Mouse (Mus musculus) liver, embryonic 13.5 days (tissue): ENCODE results near the gene Fpgs. TPM values are rescaled to one million over a fixed set of nuclear protein-coding genes. Genes with fewer than 3 reads are reported as not detected.

Source experiments
- ATAC-seq: fragments of 200-750 bp; cut with Nextera tagmentation; 2 replicates; pipeline ENCODE4 v1.8.0; 2017; ENCODE audit warnings: low read depth, mild to moderate bottlenecking, moderate number of reproducible peaks, moderate library complexity
- DNase-seq: peaks from one replicate; pipeline ENCODE4 v3.0.0; 2022
- H3K27ac ChIP-seq: fragments of 300-500 bp; sonication (generic); 2 replicates; pipeline ENCODE4 v1.5.1; 2015; ENCODE audit warnings: moderate library complexity, mild to moderate bottlenecking, inconsistent platforms
- H3K27me3 ChIP-seq: fragments of 300-500 bp; sonication (generic); 2 replicates; pipeline ENCODE4 v1.6.1; 2015; ENCODE audit warnings: mild to moderate bottlenecking, inconsistent platforms
- H3K36me3 ChIP-seq: fragments of 300-500 bp; sonication (generic); 2 replicates; pipeline ENCODE4 v1.6.1; 2015; ENCODE audit warnings: mild to moderate bottlenecking, inconsistent platforms
- H3K4me1 ChIP-seq: fragments of 300-500 bp; sonication (generic); replicated peaks from 2 replicates; pipeline ENCODE4 v1.6.1; 2015; ENCODE audit warnings: inconsistent platforms
- H3K4me2 ChIP-seq: fragments of 300-500 bp; sonication (generic); 2 replicates; pipeline ENCODE4 v1.6.1; 2015; ENCODE audit warnings: inconsistent platforms, mild to moderate bottlenecking, moderate library complexity
- H3K4me3 ChIP-seq: fragments of 300-500 bp; sonication (generic); replicated peaks from 2 replicates; pipeline ENCODE4 v1.5.1; 2015; ENCODE audit warnings: mild to moderate bottlenecking, inconsistent platforms
- H3K9ac ChIP-seq: fragments of 300-500 bp; sonication (generic); 2 replicates; pipeline ENCODE4 v1.6.1; 2015; ENCODE audit warnings: mild to moderate bottlenecking, inconsistent platforms
- H3K9me3 ChIP-seq: fragments of 300-500 bp; sonication (generic); replicated peaks from 2 replicates; pipeline ENCODE4 v1.6.1; 2016; ENCODE audit warnings: inconsistent platforms
- WGBS: fragments of 180-500 bp; shearing (Covaris S2); methylation state at CpG from one replicate; pipeline ENCODE4 v1.1.7; 2015; ENCODE audit not compliant: insufficient replicate concordance; 5-methylcytosine and 5-hydroxymethylcytosine counted together
- polyA plus RNA-seq: library from polyadenylated mRNA; unstranded; fragments of >200 nt; fragmentation: Nextera tagmentation; extraction: Ambion mirVana; gene quantifications from 2 replicates; pipeline ENCODE4 v1.2.1, GENCODE M21; 2015

The Fpgs gene
- polyA plus RNA-seq, 1 experiment from 2014 or later: 31.1 TPM

DNA sequence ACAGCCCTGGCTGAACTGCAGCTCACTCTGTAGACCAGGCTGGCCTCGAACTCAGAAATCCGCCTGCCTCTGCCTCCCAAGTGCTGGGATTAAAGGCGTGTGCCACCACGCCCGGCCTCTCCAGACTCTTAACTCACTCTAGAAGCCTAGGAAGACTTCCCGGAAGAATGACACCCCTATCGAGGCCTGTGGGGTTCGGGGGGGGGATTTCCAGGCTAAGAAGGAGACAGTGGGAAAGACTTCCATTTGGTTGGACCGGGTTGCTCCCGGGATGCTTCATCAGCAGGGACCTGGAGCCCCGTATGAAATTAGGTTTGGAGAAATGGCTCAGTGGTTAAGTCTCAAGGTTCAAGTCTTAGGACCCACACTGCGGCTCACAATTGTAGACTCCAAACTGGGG lies 9.3 kb downstream of the Fpgs start:
- Histone ChIP-seq H3K27me3 (no peaks in the 10 kb centered on the region), H3K9ac (0 out of 2 replicates have a peak overlapping the region, but pooled peaks have one; percentile 52), H3K4me3 (peak overlapping the region; percentile 82; the same call in 1 of the 2 replicates), H3K27ac (peak overlapping the region; percentile 55; the same call in 1 of the 2 replicates), H3K9me3 (no peaks in the 10 kb centered on the region), H3K4me2 (peak overlapping the region; percentile 98), H3K36me3 (0 out of 2 replicates have a peak, but pooled peaks cover 2% of the 10 kb centered on the region), H3K4me1 (peaks cover 46% of the 10 kb centered on the region)
- ATAC-seq (no peak), DNase-seq (no peak)
- WGBS: 75% methylated on average over 12 of the region's 12 CpGs

DNA sequence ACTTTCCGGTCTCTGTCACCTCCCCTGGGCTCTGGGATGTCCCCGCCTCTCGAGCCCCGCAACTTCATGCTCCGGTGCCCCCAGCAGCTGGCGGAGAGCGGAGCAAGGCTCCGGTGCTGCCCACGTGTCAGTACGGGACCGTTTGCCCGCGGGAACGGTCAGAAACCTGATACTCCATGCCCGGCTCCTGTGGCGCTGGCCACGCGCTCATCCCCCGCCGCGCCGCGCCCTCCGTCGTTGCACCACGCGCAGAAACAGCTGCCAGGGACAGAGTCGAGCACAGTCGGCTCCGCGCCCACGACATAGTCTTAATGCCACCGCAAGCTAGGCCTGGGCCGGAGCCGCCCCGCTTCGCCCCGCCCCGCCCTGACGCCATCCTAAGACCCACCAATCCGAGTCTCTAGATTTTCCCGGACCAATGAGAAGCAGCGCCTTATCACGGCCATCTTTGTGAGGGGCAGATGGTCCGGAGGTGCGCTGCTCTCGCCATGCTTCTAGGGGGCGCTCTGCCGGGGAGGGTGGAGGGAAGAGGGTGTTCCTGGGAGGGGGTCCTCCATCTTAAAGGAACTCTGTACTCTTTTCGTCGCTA lies 10.0 kb downstream of the Fpgs start:
- peak overlapping the region; percentile 82 for H3K4me3 ChIP-seq
- H3K27ac ChIP-seq: peak overlapping the region; percentile 80
- under 1% methylated on average over 51 of the region's 51 CpGs for WGBS

DNA sequence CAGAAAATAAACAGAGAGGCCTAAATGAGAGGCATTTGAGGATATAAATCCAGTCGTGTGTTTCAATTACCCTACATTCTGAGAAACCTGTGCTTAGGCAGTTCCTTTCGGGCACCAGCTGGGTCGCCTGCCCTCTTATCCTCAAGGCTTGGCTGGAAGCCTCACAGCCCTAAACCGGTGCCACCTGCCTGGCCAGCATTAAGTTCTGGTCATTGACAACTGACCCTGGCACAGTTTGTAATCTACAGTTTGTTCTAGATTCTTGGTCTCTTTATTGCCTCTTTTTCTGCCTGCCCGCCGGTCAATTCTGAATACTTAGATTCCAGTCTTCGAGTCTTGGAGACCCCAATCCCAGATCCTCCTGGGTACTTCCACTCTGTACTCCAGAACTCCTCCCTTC lies 10.7 kb downstream of the Fpgs start:
- ATAC-seq: no peak
- Histone ChIP-seq H3K9me3 (no peaks in the 10 kb centered on the region), H3K9ac (peak overlapping the region; percentile 90), H3K4me2 (peak overlapping the region; percentile 98), H3K4me3 (peak overlapping the region; percentile 82), H3K27ac (peak overlapping the region; percentile 80), H3K27me3 (no peaks in the 10 kb centered on the region), H3K36me3 (peaks cover 7% of the 10 kb centered on the region; the same call in 1 of the 2 replicates), H3K4me1 (peaks cover 52% of the 10 kb centered on the region)
- no peak for DNase-seq
- WGBS: 12% methylated on average over 7 of the region's 7 CpGs

More for the DNA sequence above, 10.0 kb downstream of the Fpgs start:
- Histone ChIP-seq H3K36me3 (0 out of 2 replicates have a peak, but pooled peaks cover 2% of the 10 kb centered on the region), H3K9me3 (no peaks in the 10 kb centered on the region), H3K4me1 (peaks cover 51% of the 10 kb centered on the region), H3K4me2 (peak overlapping the region; percentile 98), H3K27me3 (no peaks in the 10 kb centered on the region), H3K9ac (peak overlapping the region; percentile 90)
- peak; percentile 96 for ATAC-seq
- DNase-seq: peak; percentile 87

DNA sequence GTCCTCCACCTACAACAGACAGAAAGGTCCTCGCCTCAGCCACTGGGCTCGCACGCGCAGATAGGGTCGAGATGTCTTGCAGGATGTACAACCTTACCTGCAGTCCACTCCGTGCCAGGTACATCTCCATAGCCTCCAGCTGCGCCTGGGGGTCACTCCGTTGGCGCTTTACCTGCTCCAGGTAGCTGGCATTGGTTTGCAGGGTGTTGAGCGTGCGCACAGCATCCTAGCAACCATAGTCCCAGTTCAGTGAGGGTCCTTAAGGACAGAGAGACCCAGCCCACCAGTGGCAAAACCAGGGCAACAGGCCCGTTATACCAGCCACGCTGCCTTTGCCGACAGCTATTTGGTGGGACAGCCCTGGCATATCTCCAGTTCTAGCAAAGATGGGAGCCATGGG lies 11.4 kb downstream of the Fpgs start:
- peak overlapping the region; percentile 98 for H3K4me2 ChIP-seq
- no peak for ATAC-seq
- WGBS: 85% methylated on average over 14 of the region's 14 CpGs
- 0 out of 2 replicates have a peak overlapping the region, but pooled peaks have one; percentile 15 for H3K27ac ChIP-seq
- H3K4me1 ChIP-seq: peaks cover 52% of the 10 kb centered on the region
- DNase-seq: no peak
- H3K9ac ChIP-seq: peak overlapping the region; percentile 90
- H3K9me3 ChIP-seq: no peaks in the 10 kb centered on the region
- H3K27me3 ChIP-seq: no peaks in the 10 kb centered on the region
- H3K36me3 ChIP-seq: peaks cover 15% of the 10 kb centered on the region
- H3K4me3 ChIP-seq: peak overlapping the region; percentile 82

DNA sequence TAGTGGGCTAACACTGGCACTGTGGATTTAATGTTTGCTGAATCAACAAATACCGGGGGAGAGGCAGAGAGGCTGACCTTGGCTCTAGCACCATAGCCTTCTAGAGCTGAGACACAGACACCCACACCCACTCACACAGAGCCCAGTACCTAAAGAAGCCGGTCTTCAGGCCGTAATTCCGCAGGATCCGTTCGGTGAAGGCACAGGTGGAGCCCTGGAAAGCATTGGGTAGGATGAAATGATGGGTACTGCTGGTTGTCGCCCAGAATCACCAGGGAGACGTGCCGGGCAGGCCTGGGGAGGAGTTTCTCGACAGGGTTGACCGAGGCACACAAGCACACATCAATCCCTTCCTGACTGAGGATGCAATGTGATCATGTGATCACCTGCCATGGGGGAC lies 12.9 kb downstream of the Fpgs start:
- peak overlapping the region; percentile 26 for H3K27ac ChIP-seq
- 68% methylated on average over 11 of the region's 11 CpGs for WGBS
- no peak overlapping the region for H3K9ac ChIP-seq
- peaks cover 29% of the 10 kb centered on the region for H3K36me3 ChIP-seq
- no peaks in the 10 kb centered on the region for H3K9me3 ChIP-seq
- ATAC-seq (no peak), DNase-seq (no peak)
- peaks cover 52% of the 10 kb centered on the region for H3K4me1 ChIP-seq
- peak overlapping the region; percentile 10; the same call in 1 of the 2 replicates for H3K4me3 ChIP-seq
- no peaks in the 10 kb centered on the region for H3K27me3 ChIP-seq
- peak overlapping the region; percentile 98; the same call in 1 of the 2 replicates for H3K4me2 ChIP-seq

DNA sequence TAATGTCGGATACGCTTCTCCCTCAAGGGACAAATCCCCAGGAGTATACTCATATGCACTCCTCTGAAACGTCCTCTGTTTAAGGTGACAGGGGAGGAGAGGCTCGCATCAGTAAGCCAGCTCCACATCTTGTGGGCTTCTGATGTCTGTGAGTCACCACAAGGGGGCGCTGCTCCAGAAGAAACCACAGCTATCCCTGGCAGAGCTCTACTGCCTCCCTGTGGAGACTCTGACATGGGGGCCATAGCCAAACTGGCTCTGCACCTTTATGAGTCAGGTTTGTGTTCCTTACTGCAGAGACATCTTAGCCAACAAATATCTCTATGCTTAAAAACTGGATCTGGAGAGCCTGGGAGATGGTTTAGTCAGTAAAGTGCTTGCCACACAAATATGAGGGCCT lies 14.5 kb downstream of the Fpgs start:
- Histone ChIP-seq H3K4me1 (peaks cover 48% of the 10 kb centered on the region), H3K36me3 (peaks cover 46% of the 10 kb centered on the region), H3K4me2 (no peak overlapping the region), H3K9ac (no peak overlapping the region), H3K27ac (no peak overlapping the region), H3K4me3 (no peak overlapping the region), H3K9me3 (no peaks in the 10 kb centered on the region), H3K27me3 (no peaks in the 10 kb centered on the region)
- no peak for ATAC-seq
- WGBS: 26% methylated on average over 5 of the region's 5 CpGs
- peak; percentile 75 for DNase-seq

DNA sequence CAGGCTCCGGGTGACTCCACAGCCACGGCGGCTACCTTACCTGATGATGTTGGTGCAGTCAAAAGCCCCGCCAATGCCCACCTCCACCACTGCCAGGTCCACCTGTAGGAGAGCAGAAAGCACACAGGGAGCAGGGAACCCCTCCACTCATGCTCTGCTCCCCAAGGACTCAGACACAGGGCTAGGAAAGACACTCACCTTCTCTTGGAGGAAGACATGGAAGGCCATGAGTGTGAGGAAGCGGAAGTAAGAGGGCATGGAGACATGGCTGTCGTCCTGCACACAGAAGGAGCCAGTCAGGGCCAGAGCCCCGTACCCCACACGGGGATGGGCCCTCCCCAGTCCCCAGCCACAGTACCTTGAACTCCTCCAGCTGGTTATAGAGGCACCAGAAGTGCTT lies 16.4 kb downstream of the Fpgs start:
- Histone ChIP-seq H3K4me1 (peaks cover 32% of the 10 kb centered on the region), H3K4me2 (no peak overlapping the region), H3K9ac (no peak overlapping the region), H3K4me3 (no peak overlapping the region), H3K9me3 (no peaks in the 10 kb centered on the region), H3K27ac (no peak overlapping the region), H3K27me3 (no peaks in the 10 kb centered on the region), H3K36me3 (peaks cover 64% of the 10 kb centered on the region)
- WGBS: 86% methylated on average over 8 of the region's 8 CpGs
- DNase-seq: no peak
- no peak for ATAC-seq

DNA sequence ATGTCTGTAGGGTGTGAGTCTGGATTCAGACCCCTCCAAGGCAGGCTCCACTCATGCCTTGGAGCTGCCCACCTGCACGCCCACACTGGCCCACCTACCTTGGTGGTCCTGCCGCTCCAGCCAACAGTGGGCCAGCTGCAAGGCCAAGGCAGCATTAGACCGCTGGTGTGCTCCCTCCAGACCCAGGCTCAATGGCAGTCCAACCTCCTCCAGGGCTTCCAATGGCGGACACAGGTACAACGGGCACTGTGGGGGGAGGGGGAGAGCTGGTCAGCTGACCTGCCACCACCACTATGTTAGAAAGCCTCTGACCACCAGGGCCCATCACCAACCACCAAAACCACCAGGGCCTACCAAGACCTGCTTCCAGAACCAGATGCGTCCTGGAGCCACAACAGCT lies 17.3 kb downstream of the Fpgs start:
- Histone ChIP-seq H3K36me3 (peaks cover 68% of the 10 kb centered on the region), H3K4me3 (no peak overlapping the region), H3K9me3 (no peaks in the 10 kb centered on the region), H3K27me3 (no peaks in the 10 kb centered on the region), H3K27ac (no peak overlapping the region), H3K4me1 (peaks cover 22% of the 10 kb centered on the region), H3K4me2 (no peak overlapping the region), H3K9ac (no peak overlapping the region)
- 79% methylated on average over 6 of the region's 6 CpGs for WGBS
- no peak for DNase-seq
- no peak for ATAC-seq

DNA sequence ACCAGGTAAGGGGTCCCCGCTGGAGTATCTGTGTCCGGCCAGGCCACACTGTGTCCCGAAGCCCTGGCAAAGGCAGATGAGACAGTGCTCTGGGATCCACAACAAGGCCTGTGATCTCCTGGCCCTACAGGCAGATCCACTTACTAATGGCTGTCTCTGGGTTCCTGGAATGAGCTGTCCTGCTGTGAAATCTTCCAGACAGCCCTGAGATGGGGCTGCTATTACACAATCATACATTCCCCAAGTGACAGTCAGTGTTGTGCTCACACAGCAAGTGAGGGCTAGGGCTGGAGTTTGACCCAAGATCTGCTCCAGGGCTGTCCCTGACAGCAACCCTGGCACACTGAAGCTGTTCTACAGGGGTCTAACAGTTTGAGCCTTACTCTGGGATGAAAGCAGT lies 18.1 kb downstream of the Fpgs start:
- H3K9ac ChIP-seq: no peak overlapping the region
- ATAC-seq: no peak
- H3K4me1 ChIP-seq: peaks cover 17% of the 10 kb centered on the region
- H3K4me3 ChIP-seq: no peak overlapping the region
- no peaks in the 10 kb centered on the region for H3K9me3 ChIP-seq
- H3K27me3 ChIP-seq: no peaks in the 10 kb centered on the region
- DNase-seq: no peak
- H3K36me3 ChIP-seq: peaks cover 73% of the 10 kb centered on the region
- no peak overlapping the region for H3K27ac ChIP-seq
- WGBS: 89% methylated on average over 3 of the region's 3 CpGs
- no peak overlapping the region for H3K4me2 ChIP-seq

DNA sequence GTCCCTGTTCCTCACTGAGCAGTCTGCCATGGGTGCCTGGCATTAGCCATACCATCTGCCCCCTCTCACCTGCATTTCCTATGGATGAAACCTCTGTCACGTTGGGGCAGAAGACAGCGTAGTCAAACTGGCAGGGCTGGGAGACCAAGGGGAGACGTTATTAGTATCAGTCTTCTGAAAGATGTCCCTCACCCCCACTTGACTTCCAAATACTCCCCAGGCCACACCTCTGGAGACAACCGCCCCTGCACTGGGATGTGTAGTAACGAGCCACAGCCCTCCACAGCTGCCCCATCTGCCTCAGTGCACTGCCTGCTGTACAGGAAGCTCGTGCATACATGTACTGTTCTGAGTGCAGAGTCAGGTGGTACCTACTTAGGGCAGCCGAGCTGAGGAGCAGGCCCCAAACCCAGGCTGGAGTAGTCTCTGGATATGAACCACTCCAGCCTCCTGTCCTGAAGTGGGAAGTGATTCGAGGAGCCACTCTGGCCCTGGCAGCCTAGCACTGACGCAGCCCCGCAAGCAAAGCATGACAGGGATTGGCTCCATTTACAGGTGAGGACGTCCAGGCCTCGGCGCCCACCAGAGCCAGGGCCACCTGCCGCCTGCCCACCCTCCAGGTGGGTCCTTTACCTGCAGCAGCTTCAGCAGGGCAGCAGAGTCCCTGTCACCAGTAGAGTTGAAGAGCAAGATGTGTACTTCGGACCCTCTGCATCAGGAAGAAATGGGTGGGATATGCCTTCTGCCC lies 19.1 kb downstream of the Fpgs start:
- no peak for DNase-seq
- peaks cover 10% of the 10 kb centered on the region for H3K4me1 ChIP-seq
- no peak overlapping the region for H3K27ac ChIP-seq
- no peak overlapping the region for H3K4me3 ChIP-seq
- no peaks in the 10 kb centered on the region for H3K27me3 ChIP-seq
- H3K36me3 ChIP-seq: peaks cover 73% of the 10 kb centered on the region
- H3K9ac ChIP-seq: no peak overlapping the region
- 80% methylated on average over 15 of the region's 15 CpGs for WGBS
- H3K9me3 ChIP-seq: no peaks in the 10 kb centered on the region
- ATAC-seq: no peak
- no peak overlapping the region for H3K4me2 ChIP-seq

DNA sequence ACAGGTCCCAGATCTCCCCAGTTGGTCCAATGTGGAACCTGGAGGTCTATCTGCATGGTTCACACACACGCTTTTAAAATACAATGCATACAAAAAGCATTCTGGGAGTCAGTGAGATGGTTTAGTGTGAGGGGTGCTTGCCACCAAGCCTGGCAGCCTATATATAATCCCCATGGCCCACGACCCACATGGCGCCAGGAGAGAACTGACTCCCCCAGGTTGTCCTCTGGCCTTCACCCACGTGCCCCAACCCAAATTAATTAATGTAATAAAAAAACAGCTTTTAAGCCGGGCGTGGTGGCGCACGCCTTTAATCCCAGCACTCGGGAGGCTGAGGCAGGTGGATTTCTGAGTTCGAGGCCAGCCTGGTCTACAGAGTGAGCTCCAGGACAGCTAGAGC lies 20.2 kb downstream of the Fpgs start:
- H3K9ac ChIP-seq: no peak overlapping the region
- no peaks in the 10 kb centered on the region for H3K27me3 ChIP-seq
- no peak overlapping the region for H3K4me2 ChIP-seq
- peaks cover 3% of the 10 kb centered on the region; the same call in 1 of the 2 replicates for H3K4me1 ChIP-seq
- no peak for DNase-seq
- H3K9me3 ChIP-seq: no peaks in the 10 kb centered on the region
- no peak overlapping the region for H3K4me3 ChIP-seq
- 88% methylated on average over 10 of the region's 10 CpGs for WGBS
- peaks cover 77% of the 10 kb centered on the region for H3K36me3 ChIP-seq
- no peak for ATAC-seq
- H3K27ac ChIP-seq: no peak overlapping the region
